Mouse (Mus musculus): ENCODE results near the gene Krtap28-10.

DNA sequence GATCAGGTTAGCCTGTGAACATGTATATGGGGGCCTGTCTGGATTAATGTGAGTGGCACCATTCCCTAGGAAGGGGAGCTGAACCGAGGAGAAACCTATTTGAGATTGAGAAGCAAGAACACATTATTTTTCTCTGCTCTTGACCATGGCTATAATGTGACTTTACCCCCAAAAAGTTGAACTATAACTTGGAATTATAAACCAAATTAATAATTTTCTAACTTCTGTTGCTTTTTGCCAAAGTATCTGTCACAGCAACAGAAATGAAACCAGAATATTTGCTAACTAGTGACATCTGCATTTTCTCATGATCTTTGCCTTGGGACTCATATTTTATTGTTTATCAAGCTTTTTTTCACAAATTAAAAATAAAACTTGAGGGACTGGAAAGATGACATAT, 25.7 kb downstream of the Krtap28-10 start:
- TF ChIP-seq ZNF384 (IDR thresholded peaks at IDR 0.05; ENCODE audit: low read depth, low read length) (no peak), ZC3H11A (IDR thresholded peaks at IDR 0.05; ENCODE audit: borderline replicate concordance, low read depth, low read length) (no peak), MAFK (IDR thresholded peaks at IDR 0.05; ENCODE audit: insufficient read depth, low read depth, low read length) (no peak), HCFC1 (IDR thresholded peaks at IDR 0.05; ENCODE audit: borderline replicate concordance, insufficient read depth, low read length) (no peak), CHD2 (IDR thresholded peaks at IDR 0.05; ENCODE audit: low read depth, low read length) (no peak)

All from ES-E14 (cell line).